Mouse (Mus musculus) common myeloid progenitor, adult 5-6 weeks (primary cell): ENCODE data around the gene Banf1. TPM values are rescaled to one million over a fixed set of nuclear protein-coding genes. Genes with fewer than 3 reads are reported as not detected.
"Not testable (repeated sequence)": the region's sequence is repeated elsewhere in the genome, so short reads cannot be mapped to it uniquely, and the experiment has no call there.

Experiments used
- ATAC-seq: replicated peaks from 2 replicates; pipeline ENCODE4 v1.8.0; 2016; ENCODE audit warnings: low read depth, mild to moderate bottlenecking, moderate TSS enrichment, inconsistent platforms; ENCODE audit not compliant: poor library complexity, severe bottlenecking
- total RNA-seq: library from RNA; stranded (forward); fragments of 200-1000, 187-1606 nt; gene quantifications from 2 replicates; pipeline ENCODE4 v1.2.3, GENCODE M21; 2017

Gene Banf1
- total RNA-seq, 1 experiment from 2014 or later, result 71.4 TPM

GRCm38 (mm10) chr19:5377446-5377845, 10.5 kb upstream of the Banf1 start:
- no peak for ATAC-seq

GRCm38 (mm10) chr19:5374748-5375147, 7.8 kb upstream of the Banf1 start:
- ATAC-seq, result no peak

GRCm38 (mm10) chr19:5374177-5374576, 7.2 kb upstream of the Banf1 start:
- no peak for ATAC-seq

GRCm38 (mm10) chr19:5372724-5373123, 5.8 kb upstream of the Banf1 start:
- ATAC-seq, result no peak

GRCm38 (mm10) chr19:5370932-5371331, 4.0 kb upstream of the Banf1 start:
- ATAC-seq, result no peak

- ATAC-seq, result no peak
Observed at GRCm38 (mm10) chr19:5367455-5367854, 487 bp upstream of the Banf1 start.

GRCm38 (mm10) chr19:5366175-5367052, 554 bp downstream of the Banf1 start, which contains the start of gene Eif1ad:
Eif1ad (plus strand) TSS chr19:5366741.
- ATAC-seq, result peak; percentile 78

GRCm38 (mm10) chr19:5365751-5366150, 1.2 kb downstream of the Banf1 start:
- ATAC-seq, result no peak

- ATAC-seq, result no peak
Observed at GRCm38 (mm10) chr19:5364124-5364523, 2.8 kb downstream of the Banf1 start.

- ATAC-seq, result no peak
Observed at GRCm38 (mm10) chr19:5362186-5362585, 4.8 kb downstream of the Banf1 start.

GRCm38 (mm10) chr19:5356080-5356479, 10.9 kb downstream of the Banf1 start:
- no peak for ATAC-seq

GRCm38 (mm10) chr19:5353609-5354008, 13.4 kb downstream of the Banf1 start:
- ATAC-seq, result no peak

GRCm38 (mm10) chr19:5349502-5349873, 17.5 kb downstream of the Banf1 start, which contains the start of gene Cst6:
Cst6 (minus strand) TSS chr19:5349574.
- ATAC-seq, result not testable (repeated sequence)

- peak; percentile 67 for ATAC-seq
Observed at GRCm38 (mm10) chr19:5348526-5349501, 18.2 kb downstream of the Banf1 start.

- no peak for ATAC-seq
Observed at GRCm38 (mm10) chr19:5348064-5348463, 18.9 kb downstream of the Banf1 start.

- ATAC-seq, result no peak
Observed at GRCm38 (mm10) chr19:5345297-5346131, 21.5 kb downstream of the Banf1 start.

GRCm38 (mm10) chr19:5341360-5341759, 25.6 kb downstream of the Banf1 start:
- ATAC-seq, result no peak

- peak; percentile 86 for ATAC-seq
Observed at GRCm38 (mm10) chr19:5337975-5338374, 29.0 kb downstream of the Banf1 start.

GRCm38 (mm10) chr19:5335441-5335840, 31.5 kb downstream of the Banf1 start, which contains the start of gene Catsper1:
Catsper1 (plus strand) TSS chr19:5335741.
- no peak for ATAC-seq

- no peak for ATAC-seq
Observed at GRCm38 (mm10) chr19:5334741-5335140, 32.2 kb downstream of the Banf1 start.
